Mouse (Mus musculus) lung, adult 2 months (tissue): ENCODE data around the gene Map2k3.

Experiments
- CTCF ChIP-seq: fragments of 200-500 bp; IDR thresholded peaks from 2 replicates; pipeline ENCODE4 v1.5.1; 2011; ENCODE audit warnings: mild to moderate bottlenecking, low read length, control low read depth; ENCODE audit not compliant: insufficient read depth
- POLR2A ChIP-seq: fragments of 200-500 bp; IDR thresholded peaks from 2 replicates; pipeline ENCODE4 v1.6.1; 2011; ENCODE audit warnings: low read depth, mild to moderate bottlenecking, control low read depth, low read length, borderline replicate concordance; ENCODE audit errors: extremely low read depth

GRCm38 (mm10) chr11:60990428-60990827 is 58.6 kb downstream of the Map2k3 start:
- no peak for TF ChIP-seq CTCF
- TF ChIP-seq POLR2A = no peak
